Mouse (Mus musculus): Measurements from ENCODE around the gene Olfr90.

Olfr90 gene

GRCm38 (mm10) chr17:37056957-37057356 is 31.3 kb downstream of the Olfr90 start:
- DNase-seq = no peak

- no peak for DNase-seq
Measured at GRCm38 (mm10) chr17:37051745-37052144, 36.6 kb downstream of the Olfr90 start.

GRCm38 (mm10) chr17:37050876-37051275 is 37.4 kb downstream of the Olfr90 start:
- DNase-seq = peak; percentile 5

GRCm38 (mm10) chr17:37050399-37050798 is 37.9 kb downstream of the Olfr90 start:
- DNase-seq = peak; percentile 84

GRCm38 (mm10) chr17:37049570-37050310 is 38.6 kb downstream of the Olfr90 start:
- DNase-seq = peak; percentile 74

GRCm38 (mm10) chr17:37048383-37048782 is 39.9 kb downstream of the Olfr90 start:
- DNase-seq = no peak

GRCm38 (mm10) chr17:37047981-37048380 is 40.3 kb downstream of the Olfr90 start:
- no peak for DNase-seq

- peak; percentile 3 for DNase-seq
Measured at GRCm38 (mm10) chr17:37047332-37047976, 40.8 kb downstream of the Olfr90 start.

GRCm38 (mm10) chr17:37046312-37047112 is 41.8 kb downstream of the Olfr90 start:
- DNase-seq = peak; percentile 71

GRCm38 (mm10) chr17:37045611-37046311 is 42.5 kb downstream of the Olfr90 start, which contains the start of gene Gabbr1:
TSS of gene Gabbr1 (plus strand) at chr17:37045966.
- peak; percentile 89 for DNase-seq

- DNase-seq = no peak
Measured at GRCm38 (mm10) chr17:37044651-37045244, 43.6 kb downstream of the Olfr90 start.

GRCm38 (mm10) chr17:37039127-37039894 is 49.0 kb downstream of the Olfr90 start:
- no peak for DNase-seq

Measured in lung, postnatal 10 days (tissue).